Comparison of ENCODE assay signal across 9 mouse cellular contexts in the genomic region with DNA sequence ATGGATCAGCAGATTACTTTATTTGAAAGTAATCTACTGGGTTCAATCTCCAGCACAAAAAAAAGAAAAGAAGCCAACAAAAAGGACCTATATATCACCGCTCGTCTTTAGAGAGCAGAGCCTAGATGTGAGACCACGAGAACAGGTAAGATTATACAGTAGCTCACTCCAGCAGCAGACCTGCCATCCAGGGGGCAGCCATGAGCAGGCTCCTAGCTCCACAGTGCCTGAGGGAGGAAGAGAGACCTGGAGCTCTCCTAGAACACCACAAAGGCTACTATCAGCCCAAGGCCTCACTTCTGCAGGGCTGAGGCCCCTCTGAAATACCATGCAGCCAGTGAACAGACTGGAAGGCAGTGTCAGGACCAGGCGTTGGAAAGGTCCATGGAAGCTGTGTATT. TPM values are rescaled to one million over a fixed set of nuclear protein-coding genes. Genes with fewer than 3 reads are reported as not detected.
DNase-seq lines count a peak whose midpoint lies in the region; ATAC-seq and TF ChIP-seq lines count a peak whose summit lies in the region.
"Had no signal": no experiment of that assay in that cellular context is flagged by ENCODE, and none has a peak within 500 bp of the region (broad histone marks: within the 10 kb centered on the region; RNA-seq: fewer than 3 reads in every experiment).

No protein-coding gene starts in this region.

- no peak overlapping the region for H3K4me2 ChIP-seq in heart, embryonic 16.5 days (ENCODE audit: low read depth, low read length)

- H3K36me3 ChIP-seq in heart, embryonic 16.5 days (ENCODE audit: control insufficient read depth, insufficient read depth): peaks cover 18% of the 10 kb centered on the region
- peaks cover 51% of the 10 kb centered on the region for H3K36me3 ChIP-seq in spleen, adult 2 months (ENCODE audit: control insufficient read depth, insufficient read depth, low read length)

- H3K4me3 ChIP-seq in heart, embryonic 16.5 days (ENCODE audit: low read length): no peak overlapping the region
- no peak overlapping the region for H3K4me3 ChIP-seq in spleen, adult 2 months (ENCODE audit: extremely low read depth, insufficient read depth, insufficient read length)

- peak overlapping the region; percentile 57; the same call in 1 of the 2 replicates for H3K9ac ChIP-seq in heart, embryonic 16.5 days (ENCODE audit: low read length)

- no peaks in the 10 kb centered on the region for H3K9me3 ChIP-seq in heart, embryonic 16.5 days (replicated peaks; ENCODE audit: control insufficient read depth, low read length)

- H3K27ac ChIP-seq in heart, embryonic 16.5 days (ENCODE audit: low read length): peak overlapping the region; percentile 84
- H3K27ac ChIP-seq in spleen, adult 2 months (ENCODE audit: insufficient read depth, low read length): peak overlapping the region; percentile 10

- H3K27me3 ChIP-seq in heart, embryonic 16.5 days (ENCODE audit: control insufficient read depth, insufficient read depth, low read length): no peaks in the 10 kb centered on the region
- no peaks in the 10 kb centered on the region for H3K27me3 ChIP-seq in spleen, adult 2 months (ENCODE audit: control insufficient read depth, insufficient read depth, low read length)

- no peak for TF ChIP-seq POLR2A in spleen, adult 2 months (IDR thresholded peaks at IDR 0.05; ENCODE audit: low read depth, low read length)

- 81% methylated on average over 4 of the region's 4 CpGs for WGBS in heart, embryonic 16.5 days
- 78% methylated on average over 4 of the region's 4 CpGs for WGBS in spleen, adult 2 months

- no peak for ATAC-seq in heart, embryonic 16.5 days (replicated peaks; ENCODE audit: extremely low read depth, insufficient read depth, low FRiP score)
- ATAC-seq: forebrain, embryonic 14.5 days had no signal

- no peak for DNase-seq in heart, adult 9 months (ENCODE audit: low spot score in 2 of 2)
- no peak for DNase-seq in spleen, adult 2 months (ENCODE audit: low read depth in 1 of 2, low spot score in 2 of 2)
- DNase-seq in spleen, postnatal 14 days (ENCODE audit: low spot score in 2 of 2): no peak
- DNase-seq in induced T-regulatory cell, adult 2 months (ENCODE audit: low read depth): peak; percentile 60
- DNase-seq in right cerebral cortex, adult 18-20 months: no peak
- no peak for DNase-seq in frontal cortex, postnatal 36 days (ENCODE audit: low spot score in 2 of 2)
- DNase-seq: kidney, adult 9 months had no signal

- peaks cover 85% of the 10 kb centered on the region for H3K4me1 ChIP-seq in heart, embryonic 16.5 days (ENCODE audit: control insufficient read depth, insufficient read depth, low read length)
- peaks cover 69% of the 10 kb centered on the region; the same call in 1 of the 2 replicates for H3K4me1 ChIP-seq in spleen, adult 2 months (ENCODE audit: control insufficient read depth, insufficient read depth, insufficient read length)

- TF ChIP-seq CTCF in spleen, adult 2 months (IDR thresholded peaks at IDR 0.05; ENCODE audit: extremely low read depth, insufficient read depth, insufficient read length, insufficient replicate concordance): no peak

RNA-seq across cellular contexts. Expression of a gene that starts 39.0 kb away (rescaled TPM):
- 22.8 and 29.7 TPM in 2 replicates for polyA plus RNA-seq in heart, embryonic 16.5 days (2015; fragmentation: Nextera tagmentation; extraction: Ambion mirVana)
- polyA plus RNA-seq in spleen, adult 2 months (2012; rRNA removed): 138 and 142 TPM in 2 replicates

RNA-seq across cellular contexts. Expression of a gene that starts 46.2 kb away (rescaled TPM):
- polyA plus RNA-seq in heart, embryonic 16.5 days (2015; fragmentation: Nextera tagmentation; extraction: Ambion mirVana): 0.05 TPM in 1 of 2 replicates, not detected in the other
- polyA plus RNA-seq in spleen, adult 2 months (2012; rRNA removed): 4.3 and 5.9 TPM in 2 replicates
